Mouse (Mus musculus): Measurements from ENCODE around the gene Klhdc8b.

DNA sequence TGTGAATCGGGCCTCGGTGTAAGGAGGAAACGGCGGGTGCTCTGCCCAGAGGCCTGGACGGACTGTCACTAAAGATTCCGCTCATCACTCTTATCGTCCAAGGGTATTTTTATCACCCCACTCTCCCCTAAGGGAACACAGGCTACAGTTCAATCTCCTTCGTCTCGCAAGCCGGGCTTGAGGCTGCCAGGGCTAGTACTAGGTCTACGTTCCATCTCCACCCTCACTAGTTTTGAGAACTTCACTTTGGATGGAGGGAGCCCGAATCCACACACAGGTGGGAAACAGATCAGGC lies 29.9 kb upstream of the Klhdc8b start:
- no peak for TF ChIP-seq POLR2AphosphoS2 (IDR thresholded peaks at IDR 0.05; ENCODE audit: insufficient read length, low read depth)
- no peak for TF ChIP-seq POLR2A (IDR thresholded peaks at IDR 0.05; ENCODE audit: insufficient read length, low read depth)
- no peak for TF ChIP-seq USF1 (IDR thresholded peaks at IDR 0.05; ENCODE audit: low read depth)
- no peak for TF ChIP-seq MAX (IDR thresholded peaks at IDR 0.05; ENCODE audit: low read depth)
- TF ChIP-seq MYOG (IDR thresholded peaks at IDR 0.05; ENCODE audit: control insufficient read depth in 1 of 3, insufficient read depth in 1 of 3, insufficient read length in 2 of 3, low read depth in 2 of 3): no peak
- TF ChIP-seq TCF12 (IDR thresholded peaks at IDR 0.05; ENCODE audit: insufficient read depth, poor library complexity, severe bottlenecking): no peak
- TF ChIP-seq E2F4 (IDR thresholded peaks at IDR 0.05; ENCODE audit: insufficient read depth): no peak
- no peak for TF ChIP-seq TCF3 (IDR thresholded peaks at IDR 0.05; ENCODE audit: insufficient read length, low read depth)
